Mouse (Mus musculus): ENCODE measurements at regions not wholly inside any gene's neighbourhood (a gene's known extent, or its start where the extent isn't known, plus 50 kb on each side); places are given as distances from the start of the nearest gene placed in this dataset.

GRCm38 (mm10) chr11:71557412-71557811, 192.3 kb upstream of the Wscd1 start:
- no peak overlapping the region for H3K27ac ChIP-seq (ENCODE audit: low read depth, low read length)
- ATAC-seq (replicated peaks; ENCODE audit: low FRiP score) (no peak), DNase-seq (ENCODE audit: low spot score) (no peak)
- no peak overlapping the region for H3K9ac ChIP-seq (ENCODE audit: low read length)
- no peak overlapping the region for H3K4me2 ChIP-seq (ENCODE audit: low read depth, low read length, severe bottlenecking)
- no peak overlapping the region for H3K4me3 ChIP-seq (ENCODE audit: low read depth, low read length)
- 86% methylated on average over 3 of the region's 3 CpGs for WGBS
- H3K27me3 ChIP-seq (ENCODE audit: control insufficient read depth, insufficient read depth, low read length): no peaks in the 10 kb centered on the region
- H3K36me3 ChIP-seq (ENCODE audit: control insufficient read depth, insufficient read depth, low read length): no peaks in the 10 kb centered on the region
- H3K4me1 ChIP-seq (replicated peaks; ENCODE audit: control insufficient read depth, insufficient read depth, low read length): no peaks in the 10 kb centered on the region
- no peaks in the 10 kb centered on the region for H3K9me3 ChIP-seq (ENCODE audit: control insufficient read depth, low read length)

GRCm38 (mm10) chr11:71564831-71565230, 184.9 kb upstream of the Wscd1 start:
- Histone ChIP-seq H3K27ac (ENCODE audit: low read depth, low read length) (no peak overlapping the region), H3K4me3 (ENCODE audit: low read depth, low read length) (no peak overlapping the region), H3K4me1 (replicated peaks; ENCODE audit: control insufficient read depth, insufficient read depth, low read length) (no peaks in the 10 kb centered on the region), H3K27me3 (ENCODE audit: control insufficient read depth, insufficient read depth, low read length) (no peaks in the 10 kb centered on the region), H3K9ac (ENCODE audit: low read length) (no peak overlapping the region), H3K4me2 (ENCODE audit: low read depth, low read length, severe bottlenecking) (no peak overlapping the region), H3K9me3 (ENCODE audit: control insufficient read depth, low read length) (no peaks in the 10 kb centered on the region), H3K36me3 (ENCODE audit: control insufficient read depth, insufficient read depth, low read length) (no peaks in the 10 kb centered on the region)
- no peak for ATAC-seq (replicated peaks; ENCODE audit: low FRiP score)
- DNase-seq (ENCODE audit: low spot score): no peak

- Histone ChIP-seq H3K27ac (ENCODE audit: low read depth, low read length) (no peak overlapping the region), H3K4me2 (ENCODE audit: low read depth, low read length, severe bottlenecking) (no peak overlapping the region), H3K36me3 (ENCODE audit: control insufficient read depth, insufficient read depth, low read length) (no peaks in the 10 kb centered on the region), H3K4me1 (replicated peaks; ENCODE audit: control insufficient read depth, insufficient read depth, low read length) (no peaks in the 10 kb centered on the region; the same call in 1 of the 2 replicates), H3K9ac (ENCODE audit: low read length) (no peak overlapping the region), H3K9me3 (ENCODE audit: control insufficient read depth, low read length) (no peaks in the 10 kb centered on the region), H3K4me3 (ENCODE audit: low read depth, low read length) (no peak overlapping the region), H3K27me3 (ENCODE audit: control insufficient read depth, insufficient read depth, low read length) (no peaks in the 10 kb centered on the region)
- WGBS: 78% methylated on average over 5 of the region's 5 CpGs
- no peak for ATAC-seq (replicated peaks; ENCODE audit: low FRiP score)
- DNase-seq (ENCODE audit: low spot score): no peak
These were observed 172.9 kb upstream of the Wscd1 start for GRCm38 (mm10) chr11:71576801-71577200.

- Histone ChIP-seq H3K4me2 (ENCODE audit: low read depth, low read length, severe bottlenecking) (no peak overlapping the region), H3K36me3 (ENCODE audit: control insufficient read depth, insufficient read depth, low read length) (no peaks in the 10 kb centered on the region), H3K27ac (ENCODE audit: low read depth, low read length) (no peak overlapping the region), H3K9ac (ENCODE audit: low read length) (no peak overlapping the region), H3K27me3 (ENCODE audit: control insufficient read depth, insufficient read depth, low read length) (no peaks in the 10 kb centered on the region), H3K9me3 (ENCODE audit: control insufficient read depth, low read length) (no peaks in the 10 kb centered on the region), H3K4me1 (replicated peaks; ENCODE audit: control insufficient read depth, insufficient read depth, low read length) (no peaks in the 10 kb centered on the region; the same call in 1 of the 2 replicates), H3K4me3 (ENCODE audit: low read depth, low read length) (no peak overlapping the region)
- DNase-seq (ENCODE audit: low spot score): no peak
- 27% methylated on average over 2 of the region's 2 CpGs for WGBS
- ATAC-seq (replicated peaks; ENCODE audit: low FRiP score): peak; percentile 55; the same call in 1 of the 2 replicates
These were observed 167.9 kb upstream of the Wscd1 start for GRCm38 (mm10) chr11:71581775-71582174.

- no peak for DNase-seq (ENCODE audit: low spot score)
- Histone ChIP-seq H3K9me3 (ENCODE audit: control insufficient read depth, low read length) (no peaks in the 10 kb centered on the region), H3K9ac (ENCODE audit: low read length) (no peak overlapping the region), H3K4me1 (replicated peaks; ENCODE audit: control insufficient read depth, insufficient read depth, low read length) (no peaks in the 10 kb centered on the region), H3K4me3 (ENCODE audit: low read depth, low read length) (no peak overlapping the region), H3K27ac (ENCODE audit: low read depth, low read length) (no peak overlapping the region), H3K27me3 (ENCODE audit: control insufficient read depth, insufficient read depth, low read length) (no peaks in the 10 kb centered on the region), H3K4me2 (ENCODE audit: low read depth, low read length, severe bottlenecking) (no peak overlapping the region), H3K36me3 (ENCODE audit: control insufficient read depth, insufficient read depth, low read length) (no peaks in the 10 kb centered on the region)
- WGBS: 86% methylated on average over 6 of the region's 6 CpGs
- ATAC-seq (replicated peaks; ENCODE audit: low FRiP score): no peak
These were observed 158.7 kb upstream of the Wscd1 start for GRCm38 (mm10) chr11:71591014-71591413.

- Histone ChIP-seq H3K9me3 (ENCODE audit: control insufficient read depth, low read length) (no peaks in the 10 kb centered on the region), H3K4me1 (replicated peaks; ENCODE audit: control insufficient read depth, insufficient read depth, low read length) (no peaks in the 10 kb centered on the region), H3K9ac (ENCODE audit: low read length) (no peak overlapping the region), H3K36me3 (ENCODE audit: control insufficient read depth, insufficient read depth, low read length) (no peaks in the 10 kb centered on the region), H3K27ac (ENCODE audit: low read depth, low read length) (no peak overlapping the region), H3K4me3 (ENCODE audit: low read depth, low read length) (no peak overlapping the region), H3K27me3 (ENCODE audit: control insufficient read depth, insufficient read depth, low read length) (no peaks in the 10 kb centered on the region), H3K4me2 (ENCODE audit: low read depth, low read length, severe bottlenecking) (no peak overlapping the region)
- 72% methylated on average over 6 of the region's 6 CpGs for WGBS
- ATAC-seq (replicated peaks; ENCODE audit: low FRiP score): no peak
- DNase-seq (ENCODE audit: low spot score): no peak
These were observed 155.4 kb upstream of the Wscd1 start for GRCm38 (mm10) chr11:71594250-71594847.

GRCm38 (mm10) chr11:71597709-71598108, 152.0 kb upstream of the Wscd1 start:
- Histone ChIP-seq H3K9me3 (ENCODE audit: control insufficient read depth, low read length) (no peaks in the 10 kb centered on the region), H3K4me2 (ENCODE audit: low read depth, low read length, severe bottlenecking) (no peak overlapping the region), H3K4me1 (replicated peaks; ENCODE audit: control insufficient read depth, insufficient read depth, low read length) (no peaks in the 10 kb centered on the region), H3K27ac (ENCODE audit: low read depth, low read length) (no peak overlapping the region), H3K9ac (ENCODE audit: low read length) (no peak overlapping the region), H3K4me3 (ENCODE audit: low read depth, low read length) (no peak overlapping the region), H3K27me3 (ENCODE audit: control insufficient read depth, insufficient read depth, low read length) (no peaks in the 10 kb centered on the region), H3K36me3 (ENCODE audit: control insufficient read depth, insufficient read depth, low read length) (no peaks in the 10 kb centered on the region)
- ATAC-seq (replicated peaks; ENCODE audit: low FRiP score) (no peak), DNase-seq (ENCODE audit: low spot score) (no peak)
- WGBS: 95% methylated on average over 1 of the region's 1 CpGs

- no peak overlapping the region for H3K4me2 ChIP-seq (ENCODE audit: low read depth, low read length, severe bottlenecking)
- DNase-seq (ENCODE audit: low spot score) (peak; percentile 56), ATAC-seq (replicated peaks; ENCODE audit: low FRiP score) (no peak)
- H3K27ac ChIP-seq (ENCODE audit: low read depth, low read length): no peak overlapping the region
- H3K4me3 ChIP-seq (ENCODE audit: low read depth, low read length): no peak overlapping the region
- no peaks in the 10 kb centered on the region for H3K36me3 ChIP-seq (ENCODE audit: control insufficient read depth, insufficient read depth, low read length)
- H3K4me1 ChIP-seq (replicated peaks; ENCODE audit: control insufficient read depth, insufficient read depth, low read length): no peaks in the 10 kb centered on the region
- no peak overlapping the region for H3K9ac ChIP-seq (ENCODE audit: low read length)
- H3K9me3 ChIP-seq (ENCODE audit: control insufficient read depth, low read length): no peaks in the 10 kb centered on the region
- WGBS: 61% methylated on average over 9 of the region's 9 CpGs
- H3K27me3 ChIP-seq (ENCODE audit: control insufficient read depth, insufficient read depth, low read length): no peaks in the 10 kb centered on the region
These were observed 138.9 kb upstream of the Wscd1 start for GRCm38 (mm10) chr11:71610782-71611181.

GRCm38 (mm10) chr11:71615526-71615925, 134.2 kb upstream of the Wscd1 start:
- Histone ChIP-seq H3K4me3 (ENCODE audit: low read depth, low read length) (no peak overlapping the region), H3K27me3 (ENCODE audit: control insufficient read depth, insufficient read depth, low read length) (no peaks in the 10 kb centered on the region), H3K27ac (ENCODE audit: low read depth, low read length) (no peak overlapping the region), H3K9me3 (ENCODE audit: control insufficient read depth, low read length) (no peaks in the 10 kb centered on the region), H3K4me1 (replicated peaks; ENCODE audit: control insufficient read depth, insufficient read depth, low read length) (no peaks in the 10 kb centered on the region), H3K36me3 (ENCODE audit: control insufficient read depth, insufficient read depth, low read length) (no peaks in the 10 kb centered on the region), H3K9ac (ENCODE audit: low read length) (no peak overlapping the region), H3K4me2 (ENCODE audit: low read depth, low read length, severe bottlenecking) (no peak overlapping the region)
- no peak for ATAC-seq (replicated peaks; ENCODE audit: low FRiP score)
- no peak for DNase-seq (ENCODE audit: low spot score)
- WGBS: 79% methylated on average over 5 of the region's 5 CpGs

Measured in forebrain, embryonic 11.5 days (tissue).